Comparison of ENCODE assay signal across 8 mouse cellular contexts in genomic region chr2:30715720-30716310, GRCm38 (mm10).
DNase-seq lines count a peak whose midpoint lies in the region; ATAC-seq and TF ChIP-seq lines count a peak whose summit lies in the region.

No protein-coding gene starts in this region.

- no peaks in the 10 kb centered on the region for H3K9me3 ChIP-seq in kidney, embryonic 14.5 days (ENCODE audit: control insufficient read depth, low read length)
- no peaks in the 10 kb centered on the region for H3K9me3 ChIP-seq in embryonic facial prominence, embryonic 11.5 days (replicated peaks; ENCODE audit: control insufficient read depth, low read length)
- no peaks in the 10 kb centered on the region for H3K9me3 ChIP-seq in heart, embryonic 16.5 days (replicated peaks; ENCODE audit: control insufficient read depth, low read length)
- no peaks in the 10 kb centered on the region for H3K9me3 ChIP-seq in midbrain, embryonic 14.5 days (ENCODE audit: control insufficient read depth, low read length)

- H3K4me1 ChIP-seq in kidney, embryonic 14.5 days (ENCODE audit: control insufficient read depth, insufficient read depth, low read length) = peaks cover 70% of the 10 kb centered on the region
- H3K4me1 ChIP-seq in embryonic facial prominence, embryonic 11.5 days (ENCODE audit: control insufficient read depth, insufficient read depth, low read length) = peaks cover 42% of the 10 kb centered on the region
- H3K4me1 ChIP-seq in heart, embryonic 16.5 days (ENCODE audit: control insufficient read depth, insufficient read depth, low read length) = peaks cover 61% of the 10 kb centered on the region
- peaks cover 71% of the 10 kb centered on the region for H3K4me1 ChIP-seq in midbrain, embryonic 14.5 days (ENCODE audit: control insufficient read depth, insufficient read depth, low read length)
- H3K4me1 ChIP-seq in thymus, adult 2 months (replicated peaks; ENCODE audit: control insufficient read depth, insufficient read depth, low read length) = peaks cover 32% of the 10 kb centered on the region

- TF ChIP-seq CTCF in thymus, adult 2 months (IDR thresholded peaks at IDR 0.05; ENCODE audit: borderline replicate concordance, control insufficient read depth, extremely low read depth, insufficient read depth, low read length, poor library complexity) = no peak

- no peak for ATAC-seq in kidney, embryonic 14.5 days (ENCODE audit: low FRiP score, low TSS enrichment)
- no peak for ATAC-seq in embryonic facial prominence, embryonic 11.5 days (replicated peaks; ENCODE audit: insufficient number of reproducible peaks, low FRiP score, low TSS enrichment, low read depth)
- ATAC-seq in heart, embryonic 16.5 days (replicated peaks; ENCODE audit: extremely low read depth, insufficient read depth, low FRiP score) = no peak
- ATAC-seq in midbrain, embryonic 14.5 days (ENCODE audit: low FRiP score, low TSS enrichment) = no peak

- WGBS in kidney, embryonic 14.5 days = 58% methylated on average over 4 of the region's 4 CpGs
- 71% methylated on average over 4 of the region's 4 CpGs for WGBS in embryonic facial prominence, embryonic 11.5 days
- 48% methylated on average over 4 of the region's 4 CpGs for WGBS in heart, embryonic 16.5 days
- WGBS in midbrain, embryonic 14.5 days = 75% methylated on average over 4 of the region's 4 CpGs
- WGBS in thymus, adult 2 months = 65% methylated on average over 4 of the region's 4 CpGs

- H3K4me2 ChIP-seq in kidney, embryonic 14.5 days (replicated peaks; ENCODE audit: low read depth, low read length) = peak overlapping the region; percentile 56
- no peak overlapping the region; the same call in 1 of the 2 replicates for H3K4me2 ChIP-seq in embryonic facial prominence, embryonic 11.5 days (ENCODE audit: low read depth, low read length)
- no peak overlapping the region for H3K4me2 ChIP-seq in heart, embryonic 16.5 days (ENCODE audit: low read depth, low read length)
- H3K4me2 ChIP-seq in midbrain, embryonic 14.5 days (ENCODE audit: low read length) = no peak overlapping the region

- H3K9ac ChIP-seq in kidney, embryonic 14.5 days (ENCODE audit: low read depth, low read length) = peak overlapping the region; percentile 53; the same call in 1 of the 2 replicates
- peak overlapping the region; percentile 32 for H3K9ac ChIP-seq in embryonic facial prominence, embryonic 11.5 days (replicated peaks; ENCODE audit: low read length)
- no peak overlapping the region; the same call in 1 of the 2 replicates for H3K9ac ChIP-seq in heart, embryonic 16.5 days (ENCODE audit: low read length)
- H3K9ac ChIP-seq in midbrain, embryonic 14.5 days (replicated peaks; ENCODE audit: low read length) = 0 out of 2 replicates have a peak overlapping the region, but pooled peaks have one; percentile 44

- H3K36me3 ChIP-seq in kidney, embryonic 14.5 days (ENCODE audit: control insufficient read depth, insufficient read depth, low read length) = no peaks in the 10 kb centered on the region
- H3K36me3 ChIP-seq in embryonic facial prominence, embryonic 11.5 days (replicated peaks; ENCODE audit: control insufficient read depth, insufficient read depth, low read depth, low read length) = no peaks in the 10 kb centered on the region
- no peaks in the 10 kb centered on the region for H3K36me3 ChIP-seq in heart, embryonic 16.5 days (ENCODE audit: control insufficient read depth, insufficient read depth)
- no peaks in the 10 kb centered on the region for H3K36me3 ChIP-seq in midbrain, embryonic 14.5 days (ENCODE audit: control insufficient read depth, insufficient read depth, low read length)
- no peaks in the 10 kb centered on the region for H3K36me3 ChIP-seq in thymus, adult 2 months (ENCODE audit: control insufficient read depth, insufficient read depth, low read length)

- TF ChIP-seq POLR2A in thymus, adult 2 months (IDR thresholded peaks at IDR 0.05; ENCODE audit: control insufficient read depth, extremely low read depth, insufficient read depth, low read length, poor library complexity) = no peak

- no peak overlapping the region for H3K4me3 ChIP-seq in kidney, embryonic 14.5 days (ENCODE audit: low read length)
- no peak overlapping the region for H3K4me3 ChIP-seq in embryonic facial prominence, embryonic 11.5 days (ENCODE audit: low read depth, low read length)
- no peak overlapping the region for H3K4me3 ChIP-seq in heart, embryonic 16.5 days (ENCODE audit: low read length)
- H3K4me3 ChIP-seq in midbrain, embryonic 14.5 days (replicated peaks; ENCODE audit: low read depth, low read length) = no peak overlapping the region
- H3K4me3 ChIP-seq in thymus, adult 2 months (ENCODE audit: control insufficient read depth, insufficient read depth, low read length) = no peak overlapping the region

- H3K27me3 ChIP-seq in kidney, embryonic 14.5 days (ENCODE audit: control insufficient read depth, insufficient read depth, low read length) = no peaks in the 10 kb centered on the region
- no peaks in the 10 kb centered on the region for H3K27me3 ChIP-seq in embryonic facial prominence, embryonic 11.5 days (ENCODE audit: control insufficient read depth, insufficient read depth, low read length)
- H3K27me3 ChIP-seq in heart, embryonic 16.5 days (ENCODE audit: control insufficient read depth, insufficient read depth, low read length) = no peaks in the 10 kb centered on the region
- H3K27me3 ChIP-seq in midbrain, embryonic 14.5 days (ENCODE audit: control insufficient read depth, insufficient read depth, low read length) = no peaks in the 10 kb centered on the region
- peaks cover 2% of the 10 kb centered on the region; the same call in 1 of the 2 replicates for H3K27me3 ChIP-seq in thymus, adult 2 months (ENCODE audit: control insufficient read depth, insufficient read depth, low read length)

- no peak for DNase-seq in kidney, adult 9 months
- DNase-seq in embryonic facial prominence, embryonic 11.5 days (ENCODE audit: low spot score) = no peak
- no peak for DNase-seq in midbrain, embryonic 14.5 days
- no peak for DNase-seq in embryo, embryonic 10.5 days (ENCODE audit: low spot score)
- DNase-seq in adrenal gland, postnatal 14 days = no peak
- DNase-seq in thymus, adult 2 months = no peak

- peak overlapping the region; percentile 100 for H3K27ac ChIP-seq in kidney, embryonic 14.5 days (ENCODE audit: low read depth, low read length)
- peak overlapping the region; percentile 85 for H3K27ac ChIP-seq in embryonic facial prominence, embryonic 11.5 days (replicated peaks; ENCODE audit: low read depth, low read length)
- peak overlapping the region; percentile 97 for H3K27ac ChIP-seq in heart, embryonic 16.5 days (ENCODE audit: low read length)
- peak overlapping the region; percentile 98 for H3K27ac ChIP-seq in midbrain, embryonic 14.5 days (replicated peaks; ENCODE audit: low read depth, low read length)
- H3K27ac ChIP-seq in thymus, adult 2 months (ENCODE audit: control insufficient read depth, insufficient read depth, low read length) = no peak overlapping the region
